Mouse (Mus musculus) layer of hippocampus, postnatal 36 days (tissue): Measurements from ENCODE around the gene Calhm2. TPM values are rescaled to one million over a fixed set of nuclear protein-coding genes. Genes with fewer than 3 reads are reported as not detected.
"Not testable (repeated sequence)": the region's sequence is repeated elsewhere in the genome, so short reads cannot be mapped to it uniquely, and the experiment has no call there.

Experiments used
- DNase-seq, 2 experiments: peaks; one replicate each; pipeline ENCODE4 v3.0.0; 2022
- total RNA-seq, 2 experiments: library from RNA; stranded (reverse); gene quantifications; 2 replicates each; pipeline ENCODE4 v1.2.3; 2021

Gene Calhm2
- total RNA-seq, 2 experiments from 2014 or later, result 4.0 to 4.2 TPM

DNA sequence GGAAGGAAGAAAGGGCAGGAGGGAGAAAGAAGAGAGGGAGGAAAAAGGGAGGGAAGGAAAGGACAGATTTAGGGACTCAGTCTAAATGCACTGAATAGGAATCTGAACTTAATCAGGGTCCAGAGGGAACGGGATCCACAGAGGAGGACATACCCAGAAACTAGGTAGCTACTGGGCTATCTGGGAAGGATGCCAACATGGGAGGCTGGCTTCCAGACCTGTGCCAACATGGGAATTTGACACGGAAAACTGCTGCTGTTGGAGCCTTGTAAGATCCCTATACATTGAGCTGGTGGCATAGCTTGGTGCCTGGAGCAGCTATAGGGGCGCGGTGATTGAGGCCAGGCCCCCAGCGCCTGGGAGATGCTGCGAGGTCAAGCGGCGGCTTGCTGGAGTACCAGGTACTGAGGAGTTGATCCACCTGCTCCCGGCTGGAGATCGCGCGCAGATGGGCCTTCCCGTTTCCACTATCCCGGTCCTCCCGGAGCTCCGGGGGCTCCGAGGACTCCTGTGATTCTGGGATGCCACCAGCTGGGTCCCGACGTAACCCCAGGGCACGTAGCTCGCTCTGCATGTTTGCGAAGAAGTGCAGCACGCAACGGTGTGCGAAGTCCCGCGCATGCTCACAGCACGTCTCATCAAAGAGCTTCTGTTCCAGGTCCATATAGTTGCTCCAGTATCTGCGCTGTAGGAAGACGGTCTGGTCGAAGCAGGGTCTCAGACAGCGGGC is 13.4 kb upstream of the Calhm2 start:
- DNase-seq, result no peak

- no peak for DNase-seq
These were observed 11.8 kb upstream of the Calhm2 start for GRCm38 (mm10) chr19:47149854-47150253.

DNA sequence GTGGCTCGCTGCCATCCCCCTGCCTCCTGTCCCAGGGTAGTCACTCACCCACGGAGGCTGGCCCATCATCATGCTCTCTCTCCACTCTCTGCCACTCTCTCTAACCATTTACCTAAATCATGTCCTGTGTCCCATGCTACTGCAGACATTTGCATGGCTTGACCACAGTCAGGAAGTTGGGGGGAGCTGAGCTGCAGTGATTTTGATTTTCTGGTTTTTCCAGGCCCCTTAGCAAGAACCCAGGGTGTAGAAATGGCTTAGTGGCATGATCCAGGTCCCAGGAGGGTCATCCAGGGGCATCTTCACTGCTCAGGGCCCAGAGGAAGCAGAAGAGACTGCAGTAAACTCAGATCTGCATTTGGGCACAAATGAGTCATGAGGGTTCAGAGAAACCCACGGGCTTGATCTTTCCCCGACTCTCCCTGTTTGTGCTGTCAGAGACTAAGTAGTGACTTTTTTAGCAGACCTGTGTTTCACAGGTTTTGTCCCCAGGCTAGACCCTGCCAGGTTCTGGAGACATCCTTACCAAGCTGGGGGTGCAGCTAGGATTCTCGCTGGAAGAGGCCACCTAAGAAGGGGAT is 10.3 kb upstream of the Calhm2 start:
- no peak for DNase-seq

DNA sequence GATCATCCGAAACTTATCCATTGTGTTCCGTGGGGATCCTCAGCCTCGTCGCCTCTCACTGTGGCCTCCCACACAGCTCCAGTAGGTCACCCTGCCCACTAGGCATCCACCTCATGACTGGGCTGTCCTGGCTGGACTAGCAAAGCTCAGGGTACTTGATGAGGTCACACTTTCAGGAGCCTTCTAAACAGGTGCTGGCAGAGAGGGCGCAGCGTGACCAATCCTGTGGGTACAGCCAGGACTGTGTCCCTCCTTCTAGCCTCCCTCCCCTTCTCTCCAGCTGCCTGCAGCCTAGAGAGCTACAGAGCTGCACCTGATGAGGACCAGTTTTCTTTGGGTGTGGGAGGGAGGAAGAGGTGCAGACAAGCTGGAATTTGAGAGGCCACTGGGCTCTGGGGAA is 6.1 kb upstream of the Calhm2 start, which contains the start of gene Calhm1:
Calhm1 (minus strand) TSS at position 101 of the 400 bp plus-strand sequence.
- no peak for DNase-seq

GRCm38 (mm10) chr19:47142438-47142837 is 4.3 kb upstream of the Calhm2 start:
- DNase-seq, result no peak

- DNase-seq, result not testable (repeated sequence)
These were observed 1.5 kb upstream of the Calhm2 start for GRCm38 (mm10) chr19:47139611-47140010.

- DNase-seq, result peak; percentile 53 to 76
These were observed 978 bp downstream of the Calhm2 start for GRCm38 (mm10) chr19:47137051-47137581.

GRCm38 (mm10) chr19:47136170-47136569 is 1.9 kb downstream of the Calhm2 start:
- no peak for DNase-seq

DNA sequence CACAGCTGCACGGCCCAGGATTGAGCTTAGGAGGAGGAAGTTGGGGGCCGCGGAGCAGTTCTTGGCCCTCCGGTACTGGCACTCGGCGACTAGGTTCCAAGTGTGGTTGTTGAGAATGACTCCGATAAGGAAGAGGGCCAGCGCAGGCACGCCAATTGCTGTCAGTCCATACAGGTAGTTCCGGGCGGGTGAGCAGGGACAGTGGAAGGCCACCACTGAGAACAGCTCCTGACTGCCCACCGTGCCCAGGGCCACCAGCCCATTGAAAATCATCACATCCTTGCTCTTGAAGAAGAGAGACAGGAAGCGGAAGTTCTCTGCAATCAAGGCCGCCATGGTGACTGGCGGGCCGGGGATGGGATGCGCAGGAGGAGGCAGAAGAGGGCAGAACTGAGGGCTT is 2.5 kb downstream of the Calhm2 start:
- no peak for DNase-seq

DNA sequence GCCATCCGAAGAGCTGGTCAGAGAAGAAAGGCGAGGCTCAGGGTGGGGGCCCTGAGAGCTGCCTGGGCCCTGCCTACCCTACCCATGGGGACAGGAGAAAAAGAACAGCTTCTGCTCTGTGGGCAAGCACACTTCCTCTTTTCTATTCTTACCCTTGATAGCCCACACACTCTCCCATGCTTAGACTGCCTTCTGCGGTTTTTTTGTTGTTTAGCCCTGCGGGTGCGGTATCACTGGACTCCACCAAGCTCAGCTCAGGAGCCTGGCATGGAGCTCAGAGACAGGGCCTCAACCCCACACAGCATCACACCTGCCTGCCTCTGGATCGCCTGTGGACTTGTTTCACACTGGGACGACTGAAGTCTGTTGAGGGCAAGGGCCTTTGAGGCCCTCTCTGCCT is 4.9 kb downstream of the Calhm2 start:
- DNase-seq, result no peak

DNA sequence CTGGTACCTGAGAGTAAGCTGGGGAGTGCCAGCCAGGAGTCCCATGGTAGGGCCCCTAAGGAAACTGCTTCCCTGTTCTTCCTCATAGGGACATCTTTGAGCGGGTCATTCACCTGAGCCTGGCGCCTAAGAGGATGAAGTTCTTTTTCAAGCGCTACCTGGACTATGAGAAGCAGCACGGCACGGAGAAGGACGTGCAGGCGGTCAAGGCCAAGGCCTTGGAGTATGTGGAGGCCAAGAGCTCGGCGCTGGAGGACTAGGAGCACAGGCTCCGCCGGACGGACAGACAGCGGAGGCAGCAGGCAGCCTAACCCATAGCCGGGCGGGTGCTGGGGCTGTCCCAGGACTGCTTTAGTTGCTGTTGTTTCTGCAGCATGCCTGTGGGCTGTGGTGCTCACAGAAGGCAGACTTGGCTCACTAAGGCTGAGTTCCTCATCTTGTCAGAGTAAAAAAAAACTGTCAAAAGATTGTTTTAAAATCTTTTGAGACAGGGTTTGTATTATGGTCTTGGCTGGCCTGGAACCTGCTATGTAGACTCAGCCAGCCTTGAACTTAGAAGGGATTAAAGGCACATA is 7.5 kb downstream of the Calhm2 start:
- DNase-seq, result no peak

DNA sequence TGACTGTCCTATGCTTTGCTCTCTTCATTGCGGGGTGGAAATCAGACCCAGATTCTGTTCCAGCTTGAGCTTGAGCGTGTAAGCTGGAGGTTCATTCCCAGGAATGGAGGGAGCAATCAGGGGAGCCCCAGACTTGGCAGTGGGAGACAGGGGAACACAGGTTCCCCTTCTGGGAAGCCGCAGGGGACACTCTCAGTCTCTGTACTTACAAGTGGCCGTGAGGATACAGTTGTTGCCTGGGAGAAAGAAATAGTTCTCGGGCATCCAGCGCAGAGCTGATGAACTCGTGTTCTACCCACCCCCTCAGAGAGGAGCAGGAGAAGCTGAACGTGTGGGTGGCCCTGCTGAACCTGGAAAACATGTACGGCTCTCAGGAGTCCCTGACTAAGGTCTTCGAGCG is 9.3 kb downstream of the Calhm2 start:
- DNase-seq, result no peak

GRCm38 (mm10) chr19:47128164-47128563 is 9.9 kb downstream of the Calhm2 start:
- DNase-seq, result no peak

DNA sequence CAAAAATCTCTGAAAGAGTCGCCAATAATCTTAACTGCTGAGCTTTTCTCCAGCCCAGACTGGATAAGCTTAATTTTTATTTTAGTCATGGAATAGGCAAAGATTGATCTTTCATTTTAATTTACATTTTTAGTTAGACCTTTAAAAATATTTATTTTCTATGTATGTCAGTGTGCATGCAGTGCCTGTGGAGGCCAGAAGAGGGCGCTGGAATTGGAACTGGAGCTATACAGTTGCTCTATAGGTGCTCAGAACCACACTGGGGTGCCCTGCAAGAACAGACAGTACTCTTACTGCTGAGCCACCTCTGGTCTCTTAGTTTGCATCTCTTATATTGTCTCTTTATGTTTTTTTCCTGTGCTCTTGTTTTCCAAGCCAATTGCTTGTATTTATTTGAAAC is 15.3 kb downstream of the Calhm2 start:
- no peak for DNase-seq

DNA sequence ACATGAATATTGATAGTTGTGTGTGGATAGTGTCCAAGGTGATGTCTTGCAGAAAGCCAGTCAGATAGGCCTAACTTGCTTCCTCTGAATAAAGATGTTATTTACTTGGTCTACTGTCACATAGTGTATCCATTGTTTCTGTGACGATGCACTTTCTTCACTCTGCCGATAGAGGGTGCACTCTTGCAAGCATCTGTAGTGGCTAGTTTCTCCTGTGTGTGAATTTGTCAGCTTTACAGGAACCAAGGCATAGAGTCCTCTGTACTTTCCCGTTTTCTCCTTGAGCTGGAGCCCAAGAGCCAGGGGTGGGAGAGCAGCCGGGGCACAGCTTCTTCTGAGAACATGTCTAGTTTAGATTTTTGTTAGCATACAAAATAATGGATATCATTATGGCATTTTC is 17.0 kb downstream of the Calhm2 start:
- no peak for DNase-seq

- DNase-seq, result no peak
These were observed 19.5 kb downstream of the Calhm2 start for GRCm38 (mm10) chr19:47118634-47119033.

- DNase-seq, result no peak
These were observed 33.3 kb downstream of the Calhm2 start for GRCm38 (mm10) chr19:47104641-47105271.

- no peak for DNase-seq
These were observed 37.0 kb downstream of the Calhm2 start for GRCm38 (mm10) chr19:47101080-47101479.

DNA sequence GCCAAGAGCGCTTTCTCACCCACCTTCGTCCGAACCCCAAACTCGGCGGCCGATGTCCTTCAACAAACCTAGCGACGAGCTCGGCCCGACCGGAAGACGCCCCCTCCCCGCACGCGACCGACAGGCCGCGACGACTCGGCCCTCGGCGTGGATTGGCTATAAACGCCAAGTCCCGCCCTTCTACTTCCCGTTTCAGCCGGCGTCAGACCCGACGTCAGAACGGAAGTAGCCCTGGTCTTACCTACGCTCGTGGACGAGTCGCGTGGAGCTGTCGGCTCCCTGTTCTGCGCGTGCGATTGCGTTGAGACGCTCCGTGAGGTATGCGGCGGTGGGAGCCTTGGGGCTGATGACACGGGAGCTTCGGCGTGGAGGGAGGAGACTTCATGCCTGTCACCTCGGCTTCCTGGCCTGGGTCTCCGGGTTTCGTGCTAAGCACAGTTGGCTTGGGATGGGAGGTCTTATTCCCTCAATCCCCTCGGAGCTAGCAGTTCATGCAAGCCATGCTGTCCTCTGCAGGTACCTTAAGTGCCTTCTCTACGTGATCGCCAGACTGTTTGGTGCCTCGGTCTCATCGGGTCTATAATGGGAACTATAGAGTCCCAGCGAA is 47.4 kb downstream of the Calhm2 start, which contains the start of the genes Usmg5 and Pdcd11:
Usmg5 (minus strand) TSS at position 98 of the 607 bp plus-strand sequence.
Pdcd11 (plus strand) TSS at position 219 of the 607 bp plus-strand sequence.
- DNase-seq, result peak; percentile 97

DNA sequence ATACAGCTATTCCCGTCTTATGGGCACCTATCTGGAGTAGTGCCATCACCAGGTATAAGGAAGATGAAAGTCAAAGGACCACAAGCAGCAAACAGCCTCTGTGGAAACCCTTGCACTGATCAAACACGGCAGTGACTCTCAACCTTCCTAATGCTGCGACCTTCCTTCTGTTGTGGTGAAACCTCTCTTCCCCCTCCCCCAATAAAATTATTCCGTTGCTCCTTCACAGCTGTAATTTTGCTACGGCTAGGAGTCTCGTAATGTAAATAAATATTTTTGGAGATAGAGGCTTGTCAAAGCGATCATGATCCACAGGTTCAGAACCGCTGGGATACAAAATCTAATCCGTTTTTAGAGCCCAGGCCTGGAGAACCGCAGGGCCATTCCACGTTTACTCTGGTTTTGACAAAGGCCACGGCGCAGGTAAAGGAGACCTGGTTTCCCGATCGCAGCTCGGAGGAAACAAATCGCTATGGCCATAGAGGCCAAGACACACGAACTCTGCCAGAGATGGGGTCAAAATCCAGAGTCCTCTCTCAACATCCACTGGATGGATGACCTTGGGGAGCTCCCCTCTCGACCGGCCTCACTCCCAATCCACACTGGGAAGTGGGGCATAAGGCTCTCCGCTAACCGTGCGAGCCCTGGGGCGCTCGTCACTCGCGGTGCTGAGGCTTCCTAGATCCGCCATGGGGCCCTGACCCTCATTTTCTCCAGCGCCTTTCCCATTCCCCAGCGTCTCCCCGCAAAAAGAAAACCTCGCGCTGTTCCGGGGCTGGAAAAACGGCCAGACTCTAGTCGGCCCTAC is 48.2 kb downstream of the Calhm2 start:
- peak in 1 of 2 experiments; percentile 16 for DNase-seq

DNA sequence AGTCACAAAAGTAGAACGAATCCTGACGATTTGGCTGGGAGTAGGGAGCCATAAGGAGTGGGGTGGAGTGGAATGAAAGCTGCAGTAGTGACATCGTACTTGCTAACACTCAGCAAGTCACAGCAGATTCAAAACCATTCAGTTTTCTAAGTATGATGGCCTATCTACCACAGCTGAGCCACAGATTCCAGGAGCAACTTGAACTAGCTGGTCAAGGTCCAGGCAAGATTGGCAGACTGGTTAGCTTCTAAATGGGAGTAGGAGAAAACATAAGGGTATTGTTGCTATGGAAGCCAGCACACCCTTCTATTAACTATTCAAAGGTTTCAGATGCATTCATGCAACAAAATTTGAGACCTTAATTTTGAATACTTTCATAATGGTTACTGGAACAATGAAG is 49.9 kb downstream of the Calhm2 start:
- no peak for DNase-seq
